Mouse (Mus musculus) forebrain, embryonic 16.5 days (tissue): ENCODE results near the gene Anxa3. TPM values are rescaled to one million over a fixed set of nuclear protein-coding genes. Genes with fewer than 3 reads are reported as not detected.
A peak's percentile ranks its signal among the peaks of the same experiment; 100 is the strongest.

Source experiments
- ATAC-seq: fragments of 200-750 bp; cut with Nextera tagmentation; 2 replicates; pipeline ENCODE4 v1.8.0; 2017; ENCODE audit warnings: mild to moderate bottlenecking, moderate library complexity
- H3K27ac ChIP-seq: fragments of 300-500 bp; sonication (generic); 2 replicates; pipeline ENCODE4 v1.5.1; 2014; ENCODE audit warnings: low read length, control low read depth
- H3K27me3 ChIP-seq: fragments of 300-500 bp; sonication (generic); replicated peaks from 2 replicates; pipeline ENCODE4 v1.6.1; 2014; ENCODE audit warnings: low read length; ENCODE audit not compliant: control insufficient read depth, insufficient read depth
- H3K36me3 ChIP-seq: fragments of 300-500 bp; sonication (generic); 2 replicates; pipeline ENCODE4 v1.6.1; 2014; ENCODE audit not compliant: control insufficient read depth, insufficient read depth
- H3K4me1 ChIP-seq: fragments of 300-500 bp; sonication (generic); replicated peaks from 2 replicates; pipeline ENCODE4 v1.6.1; 2014; ENCODE audit warnings: low read length; ENCODE audit not compliant: control insufficient read depth, insufficient read depth
- H3K4me2 ChIP-seq: fragments of 300-500 bp; sonication (generic); 2 replicates; pipeline ENCODE4 v1.6.1; 2014; ENCODE audit warnings: mild to moderate bottlenecking, low read length, control low read depth
- H3K4me3 ChIP-seq: fragments of 300-500 bp; sonication (generic); replicated peaks from 2 replicates; pipeline ENCODE4 v1.5.1; 2014; ENCODE audit warnings: mild to moderate bottlenecking, low read length, control low read depth
- H3K9ac ChIP-seq: fragments of 300-500 bp; sonication (generic); replicated peaks from 2 replicates; pipeline ENCODE4 v1.6.1; 2014; ENCODE audit warnings: low read depth, low read length, control low read depth
- H3K9me3 ChIP-seq: fragments of 300-500 bp; sonication (generic); 2 replicates; pipeline ENCODE4 v1.6.1; 2016; ENCODE audit warnings: low read length; ENCODE audit not compliant: control insufficient read depth
- WGBS: fragments of 180-500 bp; shearing (Covaris S2); extraction: QIAGEN DNeasy Blood & Tissue Kit; methylation state at CpG from one replicate; pipeline ENCODE4 v1.1.7; 2014; 5-methylcytosine and 5-hydroxymethylcytosine counted together
- polyA plus RNA-seq: library from polyadenylated mRNA; unstranded; fragments of >200 nt; fragmentation: Nextera tagmentation; extraction: Ambion mirVana; gene quantifications from 2 replicates; pipeline ENCODE4 v1.2.1, GENCODE M21; 2015

Gene Anxa3
- polyA plus RNA-seq, 1 experiment from 2014 or later: 25.0 TPM

DNA sequence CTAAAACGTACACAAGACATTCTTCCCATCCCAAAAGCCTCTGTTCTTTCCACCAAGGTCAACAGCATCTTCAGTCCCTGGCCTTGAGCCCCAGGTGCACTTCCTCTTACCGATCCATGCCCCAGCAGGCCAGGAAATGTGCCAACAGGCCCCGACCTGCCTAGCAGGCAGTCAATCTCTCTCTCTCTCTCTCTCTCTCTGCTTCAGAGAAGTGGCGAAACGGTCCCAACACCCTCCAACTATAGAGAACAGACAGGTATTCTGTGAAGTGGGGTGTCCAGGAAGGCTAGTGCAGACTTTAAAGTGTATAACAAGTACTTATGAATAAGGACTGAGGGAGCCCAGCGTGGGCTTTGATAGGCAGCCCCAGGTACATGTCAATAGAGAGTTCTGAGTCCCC lies 75.8 kb downstream of the Anxa3 start:
- WGBS: 81% methylated on average over 6 of the region's 6 CpGs
- no peak overlapping the region for H3K9ac ChIP-seq
- no peaks in the 10 kb centered on the region for H3K9me3 ChIP-seq
- H3K36me3 ChIP-seq: no peaks in the 10 kb centered on the region
- no peak overlapping the region for H3K4me2 ChIP-seq
- H3K4me1 ChIP-seq: no peaks in the 10 kb centered on the region
- no peak overlapping the region for H3K27ac ChIP-seq
- H3K27me3 ChIP-seq: no peaks in the 10 kb centered on the region
- H3K4me3 ChIP-seq: no peak overlapping the region
- no peak for ATAC-seq

DNA sequence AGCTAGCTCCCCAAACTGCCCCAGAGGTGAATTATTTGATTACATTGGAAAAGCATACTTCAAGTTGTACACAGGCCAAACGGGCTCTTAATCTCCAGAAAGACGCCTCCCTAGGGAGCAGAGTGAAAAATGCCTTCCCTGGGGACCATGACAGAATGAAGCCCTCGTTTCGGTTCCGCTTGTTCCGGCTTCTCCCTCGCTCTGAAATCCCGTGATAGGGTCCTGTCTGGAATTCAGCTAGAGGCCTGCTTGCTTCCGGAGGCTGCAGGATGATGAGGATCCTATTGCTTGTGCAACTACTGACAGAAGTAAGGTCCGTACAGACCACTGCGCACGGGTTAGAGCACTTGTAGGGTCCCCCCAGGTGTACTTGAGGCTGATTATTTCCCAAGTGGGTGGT lies 77.9 kb downstream of the Anxa3 start:
- Histone ChIP-seq H3K27me3 (no peaks in the 10 kb centered on the region), H3K4me3 (no peak overlapping the region), H3K4me1 (no peaks in the 10 kb centered on the region), H3K36me3 (no peaks in the 10 kb centered on the region), H3K4me2 (no peak overlapping the region), H3K27ac (no peak overlapping the region), H3K9me3 (no peaks in the 10 kb centered on the region), H3K9ac (no peak overlapping the region)
- ATAC-seq: no peak
- 84% methylated on average over 12 of the region's 12 CpGs for WGBS

DNA sequence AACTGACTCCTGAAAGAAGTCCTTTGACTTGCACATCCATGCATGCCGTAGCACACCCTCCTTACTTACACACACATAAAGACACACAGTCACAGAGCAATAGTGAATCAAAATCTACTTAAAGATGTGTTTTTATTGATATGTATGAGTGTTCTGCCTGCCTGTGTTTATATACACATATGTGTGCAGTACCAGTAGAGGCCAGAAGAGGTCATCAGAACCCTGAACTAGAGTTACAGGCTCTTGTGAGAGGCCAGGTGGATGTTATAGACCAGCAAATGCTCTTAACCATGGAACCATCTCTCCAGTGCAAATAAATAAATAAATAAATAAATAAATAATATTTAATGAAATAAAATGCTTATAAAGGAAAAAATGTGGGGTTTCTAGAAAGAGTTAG lies 85.0 kb downstream of the Anxa3 start:
- H3K4me1 ChIP-seq: no peaks in the 10 kb centered on the region
- H3K9me3 ChIP-seq: peaks cover 7% of the 10 kb centered on the region; the same call in 1 of the 2 replicates
- no peak overlapping the region for H3K4me2 ChIP-seq
- no peak overlapping the region for H3K27ac ChIP-seq
- no peaks in the 10 kb centered on the region for H3K36me3 ChIP-seq
- H3K27me3 ChIP-seq: no peaks in the 10 kb centered on the region
- WGBS: 97% methylated on average over 1 of the region's 1 CpGs
- ATAC-seq: no peak
- no peak overlapping the region for H3K9ac ChIP-seq
- no peak overlapping the region for H3K4me3 ChIP-seq

DNA sequence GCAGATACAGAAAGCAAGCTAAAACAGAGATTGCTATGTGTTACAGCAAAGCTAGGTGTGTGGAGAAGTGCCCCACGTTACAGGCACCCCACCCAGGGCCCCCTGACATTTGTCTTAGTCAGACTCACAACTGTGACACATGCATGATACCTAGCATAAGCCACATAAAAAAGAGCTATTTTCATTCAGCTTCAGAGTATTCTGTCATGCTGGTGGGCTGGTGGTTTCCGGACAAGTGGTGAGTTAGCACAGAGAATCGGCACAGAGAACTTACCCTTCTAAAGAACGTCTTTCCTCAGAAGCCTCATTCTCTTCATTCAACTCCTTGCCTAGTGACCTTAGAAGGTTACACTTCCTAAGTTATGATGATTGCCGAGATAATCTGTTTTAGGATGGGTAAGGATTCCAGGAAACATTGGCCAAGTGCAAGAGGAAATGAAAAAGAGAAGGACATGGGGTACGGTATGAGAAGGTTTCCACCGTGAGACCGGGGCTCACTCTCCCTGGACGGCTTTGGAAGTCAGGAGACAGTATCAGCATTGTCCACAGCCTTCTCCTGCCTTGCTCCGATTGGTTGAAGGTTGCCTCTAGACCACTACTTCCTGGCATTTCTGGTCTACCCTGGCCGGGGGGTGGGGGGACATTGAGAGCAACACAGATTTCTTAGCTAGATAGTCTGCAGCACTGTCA lies 85.9 kb downstream of the Anxa3 start:
- Histone ChIP-seq H3K4me3 (no peak overlapping the region), H3K27ac (no peak overlapping the region), H3K36me3 (no peaks in the 10 kb centered on the region), H3K9me3 (peaks cover 7% of the 10 kb centered on the region; the same call in 1 of the 2 replicates), H3K4me1 (no peaks in the 10 kb centered on the region), H3K4me2 (no peak overlapping the region), H3K27me3 (no peaks in the 10 kb centered on the region), H3K9ac (no peak overlapping the region)
- no peak for ATAC-seq
- WGBS: 96% methylated on average over 11 of the region's 11 CpGs

DNA sequence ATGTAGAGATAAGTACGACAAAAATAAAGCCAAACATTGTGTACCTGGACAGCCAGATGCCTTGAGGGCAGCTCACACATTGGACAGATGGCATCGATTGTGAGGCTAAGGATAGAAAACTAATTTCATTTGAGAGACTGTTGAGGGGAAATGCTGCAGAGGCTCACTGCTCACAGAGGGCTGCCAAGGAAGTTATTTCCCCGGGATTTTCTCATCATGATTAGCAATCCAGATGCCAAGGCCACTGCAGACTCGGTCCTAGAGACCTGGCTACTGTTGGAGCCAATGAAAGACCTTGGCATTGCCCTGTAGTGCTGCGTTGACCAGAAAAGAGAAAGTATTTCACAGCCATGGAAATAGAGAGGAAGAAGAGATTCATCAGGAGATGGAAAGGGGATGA lies 87.1 kb downstream of the Anxa3 start:
- H3K27me3 ChIP-seq: no peaks in the 10 kb centered on the region
- 78% methylated on average over 5 of the region's 5 CpGs for WGBS
- H3K4me3 ChIP-seq: no peak overlapping the region
- H3K27ac ChIP-seq: no peak overlapping the region
- peaks cover 7% of the 10 kb centered on the region; the same call in 1 of the 2 replicates for H3K9me3 ChIP-seq
- no peak overlapping the region for H3K9ac ChIP-seq
- H3K4me2 ChIP-seq: no peak overlapping the region
- H3K4me1 ChIP-seq: no peaks in the 10 kb centered on the region
- H3K36me3 ChIP-seq: no peaks in the 10 kb centered on the region
- ATAC-seq: no peak

DNA sequence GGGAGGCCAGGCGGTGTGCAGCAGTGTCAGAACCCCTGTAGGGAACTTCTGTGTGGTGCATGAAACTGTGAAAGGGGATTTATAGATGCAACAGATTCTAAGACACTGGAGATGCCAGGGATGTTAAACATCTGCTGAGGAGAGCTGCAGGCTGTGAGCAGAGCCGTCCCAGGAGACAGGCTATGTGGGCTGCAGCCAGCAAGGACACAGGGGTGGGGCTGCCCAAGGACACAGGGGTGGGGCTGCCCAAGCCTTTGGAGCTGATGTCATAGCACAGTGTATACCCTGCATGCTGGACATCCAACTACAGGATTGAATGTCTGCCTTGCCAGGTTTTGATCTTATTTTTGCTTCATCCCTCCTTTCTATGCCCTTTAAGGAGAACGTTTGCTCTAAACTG lies 88.0 kb downstream of the Anxa3 start:
- Histone ChIP-seq H3K36me3 (no peaks in the 10 kb centered on the region), H3K4me3 (no peak overlapping the region), H3K4me2 (no peak overlapping the region), H3K27me3 (no peaks in the 10 kb centered on the region), H3K9me3 (peaks cover 7% of the 10 kb centered on the region; the same call in 1 of the 2 replicates), H3K4me1 (no peaks in the 10 kb centered on the region), H3K27ac (no peak overlapping the region), H3K9ac (no peak overlapping the region)
- ATAC-seq: no peak
- WGBS: 71% methylated on average over 3 of the region's 3 CpGs

DNA sequence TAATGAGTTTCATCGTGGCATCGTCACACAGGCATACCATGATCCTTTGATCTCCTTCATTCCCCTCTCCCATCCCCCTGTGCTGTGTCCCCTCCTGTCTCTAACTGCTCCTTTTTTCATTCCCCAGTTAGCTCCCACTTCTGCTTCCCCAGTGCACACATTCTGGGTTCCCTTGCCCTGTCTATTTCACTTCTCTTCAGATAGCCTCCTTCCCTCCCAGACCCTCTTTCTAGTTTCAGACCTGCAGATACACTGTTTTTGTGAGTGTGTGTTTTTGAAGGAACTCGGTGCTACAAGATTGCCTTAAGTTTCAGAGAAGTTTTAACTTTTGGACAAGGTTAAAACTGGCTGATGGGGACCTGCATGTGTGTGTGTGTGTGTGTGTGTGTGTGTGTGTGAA lies 88.5 kb downstream of the Anxa3 start:
- Histone ChIP-seq H3K36me3 (no peaks in the 10 kb centered on the region), H3K27ac (no peak overlapping the region), H3K27me3 (no peaks in the 10 kb centered on the region), H3K4me3 (no peak overlapping the region), H3K9me3 (peaks cover 7% of the 10 kb centered on the region; the same call in 1 of the 2 replicates), H3K4me1 (no peaks in the 10 kb centered on the region), H3K4me2 (no peak overlapping the region), H3K9ac (no peak overlapping the region)
- no peak for ATAC-seq
- WGBS: 66% methylated on average over 3 of the region's 3 CpGs

DNA sequence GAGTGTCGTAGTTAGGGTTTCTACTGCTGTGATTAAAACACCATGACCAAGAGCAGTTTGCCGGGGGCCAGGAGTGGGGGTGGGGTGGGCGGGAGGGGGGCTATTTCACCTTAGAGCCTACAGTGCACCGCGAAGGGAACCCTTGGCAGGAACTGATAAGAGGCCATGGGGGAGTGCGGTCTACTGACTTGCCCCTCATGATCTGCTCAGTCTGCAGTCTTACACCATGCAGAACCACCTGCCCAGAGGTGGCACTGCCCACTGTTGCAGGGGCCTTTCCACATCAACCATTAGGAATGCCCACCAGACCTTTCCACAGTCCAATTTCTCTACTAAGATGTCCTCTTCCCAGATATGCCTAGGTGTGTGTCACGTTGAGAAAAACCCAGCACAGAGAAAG lies 92.1 kb downstream of the Anxa3 start:
- no peak for ATAC-seq
- H3K27me3 ChIP-seq: no peaks in the 10 kb centered on the region
- H3K4me3 ChIP-seq: no peak overlapping the region
- no peak overlapping the region for H3K27ac ChIP-seq
- H3K4me1 ChIP-seq: no peaks in the 10 kb centered on the region
- H3K9ac ChIP-seq: no peak overlapping the region
- H3K36me3 ChIP-seq: no peaks in the 10 kb centered on the region
- no peaks in the 10 kb centered on the region for H3K9me3 ChIP-seq
- WGBS: 94% methylated on average over 7 of the region's 7 CpGs
- H3K4me2 ChIP-seq: no peak overlapping the region

DNA sequence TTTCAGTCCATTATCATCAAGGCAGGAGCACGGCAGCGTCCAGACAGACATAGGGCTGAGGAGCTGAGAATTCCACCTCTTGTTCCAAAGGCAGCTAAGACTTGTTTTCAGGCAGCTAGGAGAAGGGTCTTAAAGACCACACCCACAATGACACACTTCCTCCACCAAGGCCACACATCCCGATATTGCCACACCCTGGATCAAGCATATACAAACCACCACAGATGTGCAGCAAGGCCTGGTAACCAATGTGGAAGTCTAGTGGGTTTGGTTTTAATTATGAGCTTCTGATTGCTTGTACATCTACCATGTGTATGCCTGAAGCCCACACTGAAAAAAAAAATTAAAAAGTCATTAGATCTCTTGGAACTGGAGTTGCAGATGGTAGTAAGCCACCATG lies 95.3 kb downstream of the Anxa3 start:
- H3K9ac ChIP-seq: no peak overlapping the region
- H3K36me3 ChIP-seq: no peaks in the 10 kb centered on the region
- no peak overlapping the region for H3K4me2 ChIP-seq
- H3K4me1 ChIP-seq: 0 out of 2 replicates have a peak, but pooled peaks cover 4% of the 10 kb centered on the region
- no peaks in the 10 kb centered on the region for H3K27me3 ChIP-seq
- H3K27ac ChIP-seq: no peak overlapping the region
- H3K4me3 ChIP-seq: no peak overlapping the region
- no peak for ATAC-seq
- no peaks in the 10 kb centered on the region for H3K9me3 ChIP-seq
- WGBS: 96% methylated on average over 3 of the region's 3 CpGs

DNA sequence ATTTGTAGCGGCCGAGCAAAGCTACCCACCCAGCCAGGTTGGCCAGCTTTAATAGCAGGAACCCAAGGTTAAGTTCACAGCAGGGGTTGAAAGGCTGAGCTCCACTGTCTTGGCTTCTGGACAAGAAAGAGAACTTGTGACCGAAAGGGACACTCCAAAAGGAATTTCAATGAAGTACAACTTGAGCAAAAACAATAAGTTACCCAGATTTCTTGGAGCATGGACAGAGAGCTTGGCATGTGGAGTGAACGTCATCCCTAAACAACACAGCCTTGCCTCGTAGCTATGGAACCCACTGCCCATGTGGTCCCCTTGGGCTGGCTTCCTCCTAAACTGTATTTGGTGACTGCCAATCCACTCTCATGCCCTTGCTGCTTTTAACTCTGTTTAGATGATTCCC lies 97.2 kb downstream of the Anxa3 start:
- no peak overlapping the region for H3K4me3 ChIP-seq
- WGBS: 48% methylated on average over 5 of the region's 5 CpGs
- no peaks in the 10 kb centered on the region for H3K27me3 ChIP-seq
- H3K9ac ChIP-seq: no peak overlapping the region
- H3K4me1 ChIP-seq: 0 out of 2 replicates have a peak, but pooled peaks cover 4% of the 10 kb centered on the region
- H3K9me3 ChIP-seq: no peaks in the 10 kb centered on the region
- no peak overlapping the region for H3K4me2 ChIP-seq
- no peak overlapping the region for H3K27ac ChIP-seq
- H3K36me3 ChIP-seq: no peaks in the 10 kb centered on the region
- ATAC-seq: peak; percentile 77
